Mouse (Mus musculus): ENCODE data around the gene Clmp.

DNA sequence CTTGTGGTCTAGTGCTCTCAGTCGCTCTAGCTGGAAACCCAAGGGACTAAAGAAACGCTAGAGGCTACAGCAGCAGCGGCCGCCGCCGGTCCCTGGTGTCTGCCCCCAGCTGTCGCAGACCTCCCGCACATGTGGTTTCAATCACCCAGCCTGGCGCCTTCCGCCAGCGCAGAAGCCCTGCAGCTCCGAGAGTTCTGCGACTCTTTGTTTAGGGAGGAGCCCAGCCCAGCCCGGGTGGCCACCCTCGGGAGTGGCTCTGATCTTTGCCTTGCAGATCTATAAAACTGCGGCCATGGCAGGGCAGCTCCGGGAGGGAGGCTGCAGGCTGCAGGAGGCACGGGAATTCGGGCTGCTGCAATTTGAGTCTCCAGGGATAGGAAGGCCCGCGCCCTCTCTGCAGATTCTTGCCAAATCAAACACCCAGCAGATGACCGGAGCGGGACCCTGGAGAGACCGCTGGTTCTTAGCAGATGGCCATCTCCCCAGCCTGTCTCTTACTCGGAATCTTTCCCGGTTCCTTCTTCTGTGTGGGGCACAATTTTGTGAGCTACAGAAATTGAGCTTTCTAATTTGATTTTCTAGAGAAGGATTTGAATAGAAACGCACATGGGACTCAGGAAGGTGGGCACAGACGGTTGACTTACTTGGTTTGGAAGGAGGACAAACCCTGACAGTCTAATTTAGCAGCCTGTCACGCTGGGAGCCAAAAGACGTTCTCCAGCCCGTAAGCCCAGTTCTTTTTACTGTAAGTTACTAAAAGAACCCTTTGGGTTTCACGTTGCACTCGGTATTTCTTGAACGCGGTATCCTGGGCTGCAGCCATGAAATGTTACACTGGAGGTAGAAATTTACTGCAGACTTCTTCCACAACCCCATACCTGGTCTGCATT, 45.2 kb downstream of the Clmp start:
- no peak for TF ChIP-seq POLR2A (IDR thresholded peaks at IDR 0.05; ENCODE audit: insufficient read depth, low read depth, low read length)
- no peak for TF ChIP-seq CTCF (IDR thresholded peaks at IDR 0.05)
- TF ChIP-seq EP300 (IDR thresholded peaks at IDR 0.05; ENCODE audit: insufficient read depth, low read depth, low read length): no peak
